Mouse (Mus musculus) kidney, adult 8-10 months (tissue): ENCODE data around the gene Acsl6.

ENCODE experiments used
- DNase-seq, 2 experiments: peaks; one replicate each; pipeline ENCODE4 v3.0.0; 2022

Acsl6 gene

DNA sequence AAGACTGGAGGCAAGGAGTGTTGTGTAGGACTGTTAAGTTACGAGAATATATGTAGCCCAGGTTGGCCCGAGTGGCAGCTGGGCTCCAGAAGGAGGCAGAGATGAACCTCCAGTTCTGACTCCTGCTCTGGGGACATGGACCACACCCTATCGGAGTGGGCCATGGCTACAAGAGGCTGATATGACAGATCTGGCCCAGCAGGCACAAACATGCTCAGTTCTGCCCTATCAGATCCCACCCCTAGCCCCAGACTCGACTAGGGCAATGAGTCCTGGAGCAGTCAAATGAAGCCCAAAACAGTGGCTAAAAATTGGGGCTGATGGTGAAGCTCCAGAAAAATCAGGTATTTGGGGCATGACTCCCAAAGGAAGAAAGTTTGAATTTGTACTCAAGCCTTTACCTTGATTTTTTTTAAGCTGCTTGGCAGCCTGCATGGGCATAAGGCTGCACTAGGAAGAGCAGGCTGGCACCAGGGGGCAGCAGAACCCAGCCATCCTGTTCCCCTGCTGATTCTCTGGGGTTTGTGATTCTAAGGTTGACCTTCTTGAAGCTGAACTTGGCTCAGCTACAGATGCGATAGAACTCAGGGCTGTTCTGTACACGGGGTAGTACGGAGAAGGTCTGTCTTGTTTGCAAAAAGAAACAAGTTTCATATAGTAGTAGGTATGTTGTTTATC lies 3.7 kb downstream of the Acsl6 start:
- DNase-seq = peak; percentile 37 to 53

DNA sequence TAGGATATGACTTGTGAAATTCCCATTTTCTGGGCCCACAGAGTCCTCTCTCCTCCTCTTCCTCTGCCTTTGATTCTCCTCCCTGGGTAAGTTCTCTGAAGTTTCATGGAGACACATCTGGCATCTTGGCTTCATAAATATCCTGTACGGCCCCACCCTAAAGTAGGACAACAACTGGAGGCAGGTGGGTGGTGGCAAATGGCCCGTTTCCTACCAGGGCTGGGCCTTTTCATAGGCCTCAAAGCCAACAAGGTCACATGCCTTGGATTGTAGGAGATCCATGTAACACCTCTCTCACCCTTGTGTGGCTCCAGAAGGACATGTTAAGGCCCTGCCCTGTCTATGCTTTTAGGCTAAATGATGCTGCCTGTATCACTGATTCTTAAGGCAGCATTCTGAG lies 7.0 kb downstream of the Acsl6 start:
- DNase-seq = no peak

DNA sequence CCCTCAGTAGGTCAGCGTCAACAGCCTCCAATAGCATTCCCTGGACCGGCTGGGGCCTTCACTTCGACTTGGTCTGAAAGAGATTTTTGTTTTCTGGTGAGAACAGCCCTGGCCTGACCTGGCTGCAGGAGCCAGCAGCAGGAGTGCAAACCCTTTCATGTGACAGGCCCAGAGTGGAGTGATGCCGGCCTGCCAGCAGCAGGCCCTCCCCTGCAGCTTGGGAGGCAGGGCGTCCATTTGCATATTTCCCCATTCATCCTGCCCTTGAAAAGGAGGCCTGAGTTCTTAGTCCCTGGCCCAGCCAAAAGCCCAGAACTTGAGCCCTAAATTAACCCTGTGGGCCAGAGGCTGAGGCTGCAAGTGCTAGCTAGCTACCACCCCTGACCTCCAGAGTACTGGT lies 8.4 kb downstream of the Acsl6 start:
- peak; percentile 11 to 31 for DNase-seq

DNA sequence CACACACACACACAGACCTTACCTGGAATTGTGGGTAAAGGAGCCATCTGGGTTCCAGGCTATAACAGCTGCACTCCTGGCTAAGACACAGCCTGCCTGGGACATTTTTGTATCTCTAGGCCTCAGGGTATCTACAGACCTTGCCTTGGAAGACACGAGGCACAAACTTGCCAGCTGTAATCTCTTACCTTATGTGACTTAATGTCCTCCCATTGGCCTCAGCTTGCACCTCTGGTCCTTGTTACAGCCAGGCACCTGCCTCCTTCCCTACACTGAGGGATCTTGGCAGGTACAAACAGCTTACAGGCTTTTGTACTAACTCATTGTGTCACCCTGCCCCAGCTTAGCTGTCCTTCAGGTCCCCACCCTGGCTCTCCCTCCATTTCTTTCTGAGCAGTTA lies 9.0 kb downstream of the Acsl6 start:
- no peak for DNase-seq

DNA sequence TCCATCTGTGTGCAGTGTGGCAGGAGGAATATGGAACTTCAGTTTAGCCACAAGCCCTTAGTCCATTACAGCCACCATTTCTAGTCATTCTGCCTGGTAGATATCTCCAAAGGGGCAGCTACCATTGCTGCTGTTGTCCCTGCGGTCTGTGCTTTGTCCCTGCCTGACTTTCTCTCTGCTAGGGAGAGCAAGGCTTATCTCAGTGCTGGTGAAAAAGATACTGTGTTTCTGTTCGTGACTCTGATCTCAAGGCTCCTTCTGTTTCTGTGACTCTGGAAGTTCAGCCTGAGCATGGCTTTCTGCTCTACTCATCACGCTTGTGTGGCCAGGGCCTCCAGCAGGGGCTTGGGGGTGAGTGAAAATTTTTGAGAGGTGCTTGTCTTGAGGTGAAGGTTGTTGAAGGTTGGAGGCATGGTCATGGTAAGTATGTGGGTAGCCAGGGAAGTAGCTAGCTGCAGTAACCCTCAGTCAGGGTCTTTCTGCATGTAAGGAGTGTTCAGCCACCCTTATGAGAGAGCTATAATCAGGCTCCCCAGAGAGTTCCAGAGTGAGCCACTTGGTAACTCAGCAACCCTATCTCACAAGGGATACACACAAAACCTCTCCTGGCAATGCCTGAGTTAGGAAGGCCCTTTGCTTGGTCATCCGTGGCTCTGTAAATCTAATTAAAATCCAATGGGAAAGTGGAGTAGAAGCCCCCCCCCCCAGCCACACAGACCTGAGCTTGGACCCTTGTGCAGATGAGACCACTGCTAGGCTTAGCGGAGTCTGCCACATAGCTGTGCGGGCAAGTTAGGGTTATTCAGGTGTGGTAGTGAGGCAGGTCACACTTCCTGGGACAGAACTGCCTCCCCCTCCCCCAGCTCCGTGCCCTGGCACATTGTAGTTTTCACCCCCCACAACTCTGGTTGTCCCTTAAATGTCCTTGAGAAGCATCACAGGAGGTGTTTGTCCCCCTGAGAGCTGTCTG lies 10.1 kb downstream of the Acsl6 start:
- DNase-seq = no peak

DNA sequence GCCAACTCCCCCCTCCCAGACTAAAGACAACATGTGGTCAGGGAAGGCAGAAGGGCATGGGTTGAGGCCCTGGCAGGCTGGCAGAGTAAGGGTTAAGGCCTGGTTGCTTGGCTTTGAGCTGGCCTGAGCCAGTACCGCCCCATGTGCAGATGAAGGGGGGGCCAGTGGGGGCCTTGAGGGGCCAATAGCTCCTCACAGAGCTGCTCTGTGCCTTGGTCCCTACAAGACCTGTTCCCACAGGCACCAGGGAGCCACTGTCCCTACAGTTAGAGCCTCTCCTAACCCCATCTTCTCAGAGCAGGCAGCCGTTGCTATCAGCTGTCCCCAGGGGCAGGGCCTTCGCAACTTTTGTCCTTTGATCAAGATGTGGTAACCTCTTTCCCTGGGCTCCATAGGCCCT lies 11.1 kb downstream of the Acsl6 start:
- DNase-seq = peak in 1 of 2 experiments; percentile 9

DNA sequence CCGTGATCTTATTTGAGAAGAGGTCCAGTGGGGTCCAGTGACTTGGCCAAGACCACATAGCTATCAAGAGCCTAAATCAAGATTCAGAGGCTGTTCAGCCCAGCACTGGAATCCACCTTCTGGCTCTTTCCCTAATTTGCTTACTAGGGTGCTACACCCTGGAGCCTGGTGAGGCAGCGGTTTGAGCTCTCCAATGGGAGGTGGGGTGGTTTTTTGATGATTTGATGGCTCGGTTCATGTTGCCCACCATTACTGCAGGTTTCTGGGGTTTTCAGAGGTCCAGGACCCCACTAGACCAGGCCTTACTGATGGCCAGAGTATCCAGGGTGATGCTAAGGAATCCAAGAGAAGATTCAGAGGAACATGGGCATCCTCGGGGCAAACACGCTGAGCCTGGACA lies 11.7 kb downstream of the Acsl6 start:
- DNase-seq = no peak

DNA sequence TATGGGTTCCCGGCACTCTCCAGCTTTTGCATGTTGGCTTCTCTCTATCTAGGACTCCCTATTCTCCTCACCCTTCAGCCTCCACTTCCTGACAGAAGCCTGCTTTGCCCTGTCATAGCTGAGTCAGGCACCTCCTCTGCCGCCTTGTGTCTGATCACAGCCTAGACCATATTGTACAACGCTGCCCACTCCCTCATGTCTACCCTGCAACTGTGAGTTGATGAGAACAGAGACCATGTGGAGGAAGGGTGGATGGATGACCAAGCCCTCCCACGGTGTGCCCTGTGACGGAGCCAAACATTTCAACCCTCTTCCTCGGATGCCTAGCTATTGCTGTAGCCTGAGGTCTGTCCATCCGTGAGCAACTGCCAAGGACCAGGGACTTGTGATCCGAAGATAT lies 13.8 kb downstream of the Acsl6 start:
- no peak for DNase-seq

DNA sequence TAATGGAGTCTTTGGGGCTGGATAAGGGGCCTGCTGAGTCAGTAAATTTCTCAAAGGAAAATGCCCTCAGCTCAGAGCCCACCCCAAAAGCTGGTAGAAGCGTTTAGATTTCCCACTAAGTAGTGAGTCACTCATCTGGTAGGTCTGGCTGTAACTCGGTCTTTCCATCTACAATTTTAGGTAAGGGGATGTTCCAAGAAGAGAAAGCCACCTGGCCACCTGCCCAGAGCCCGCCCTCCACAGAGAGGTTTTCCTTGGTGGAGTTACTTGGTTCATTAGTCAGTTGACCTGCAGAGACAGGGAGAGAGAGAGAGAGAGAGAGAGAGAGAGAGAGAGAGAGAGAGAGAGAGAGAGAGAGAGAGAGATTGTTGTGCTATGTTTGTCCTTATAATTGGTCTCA lies 14.2 kb downstream of the Acsl6 start:
- no peak for DNase-seq

DNA sequence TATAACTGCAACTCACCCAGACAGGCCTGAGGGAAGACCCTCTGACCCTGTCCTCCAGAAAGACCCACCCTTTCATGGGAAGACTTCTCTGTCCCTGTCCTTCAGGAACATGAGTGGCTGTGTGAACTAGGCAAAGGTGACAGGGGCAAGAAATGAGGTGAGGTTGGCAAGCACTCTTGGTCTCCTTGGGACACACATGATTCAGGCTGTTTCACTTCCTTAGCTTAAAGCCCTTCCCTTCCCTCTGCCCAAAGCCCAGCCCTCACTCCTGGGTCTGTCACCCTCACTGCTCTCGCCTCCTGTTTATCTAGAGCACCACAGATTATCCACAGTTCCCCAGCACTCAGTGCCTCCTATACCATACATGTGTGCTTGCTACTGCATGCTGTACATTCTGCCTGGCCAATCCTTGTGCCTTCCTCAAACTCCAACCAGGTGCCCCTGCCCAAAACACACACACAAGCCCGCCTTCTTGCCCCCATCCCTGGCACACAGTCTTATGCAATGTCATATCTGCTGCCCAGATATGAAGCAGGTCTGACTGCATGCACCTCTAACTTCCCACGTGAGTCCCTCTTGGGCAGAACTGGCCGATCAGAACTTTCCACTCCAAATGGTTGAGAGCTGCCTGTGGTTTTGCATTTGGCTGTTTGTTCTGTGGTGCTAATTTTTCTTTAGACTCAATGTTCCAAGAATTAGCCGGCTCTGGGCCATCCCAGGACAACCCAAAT lies 18.4 kb downstream of the Acsl6 start:
- no peak for DNase-seq

DNA sequence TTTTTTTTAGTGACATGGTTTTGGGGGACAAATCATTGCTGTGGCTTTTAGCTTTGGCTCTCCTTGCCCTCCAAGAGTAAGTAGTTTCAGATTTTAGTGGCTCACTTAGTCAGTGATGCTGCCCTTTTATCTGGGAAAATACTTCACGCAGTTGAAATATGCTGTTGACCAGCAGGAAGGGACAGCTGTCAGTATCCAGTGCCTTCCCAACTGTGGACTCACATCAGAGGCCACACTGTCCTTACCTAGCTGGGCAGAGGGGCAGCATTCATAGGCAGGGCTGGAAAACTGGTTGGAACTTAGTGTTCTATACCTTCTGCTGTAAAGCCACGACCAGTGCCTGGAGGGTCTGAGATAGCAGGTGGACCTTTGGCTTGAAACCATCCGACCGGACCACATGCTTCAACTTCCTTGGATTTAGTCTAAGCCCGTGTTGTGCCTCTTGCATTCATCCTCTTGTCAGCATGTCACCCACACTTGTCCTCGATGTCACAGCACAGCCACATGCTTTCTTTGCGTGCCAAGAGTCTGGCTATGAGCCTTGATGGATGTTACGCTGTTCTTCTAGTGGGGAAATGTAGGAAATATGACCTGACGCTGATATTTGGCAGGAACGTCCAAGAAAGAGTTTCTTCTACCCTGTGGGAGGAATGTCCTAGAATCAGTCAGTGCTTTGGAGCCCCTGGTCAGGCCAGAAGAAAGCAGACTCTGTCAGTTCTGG lies 28.0 kb downstream of the Acsl6 start:
- DNase-seq = no peak

DNA sequence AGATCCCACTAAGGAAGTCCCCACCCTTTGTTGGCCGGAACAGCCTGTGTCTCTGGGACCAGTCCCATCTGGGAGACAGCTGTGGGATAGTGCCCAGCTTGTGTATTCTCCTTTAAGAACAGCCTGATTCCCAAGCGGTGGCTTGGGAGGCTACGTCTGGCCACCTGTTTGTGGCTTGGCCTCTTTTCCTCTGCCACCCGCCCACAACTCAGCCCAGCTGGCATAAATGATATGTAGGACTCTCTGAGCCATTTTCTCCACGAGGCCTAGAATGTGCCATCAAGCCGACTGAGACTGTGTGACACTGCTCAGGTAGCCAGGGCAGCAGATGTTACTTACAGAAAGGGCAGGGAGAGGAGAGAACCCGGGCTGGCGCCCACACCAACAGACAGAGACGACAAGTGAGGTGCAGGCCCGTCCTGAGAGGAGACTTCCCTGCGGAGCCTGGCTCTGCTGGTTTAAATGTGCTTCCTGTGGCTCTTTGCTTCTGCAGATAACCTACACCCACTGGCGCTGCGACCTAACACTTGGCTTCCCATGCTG lies 32.6 kb downstream of the Acsl6 start:
- no peak for DNase-seq

DNA sequence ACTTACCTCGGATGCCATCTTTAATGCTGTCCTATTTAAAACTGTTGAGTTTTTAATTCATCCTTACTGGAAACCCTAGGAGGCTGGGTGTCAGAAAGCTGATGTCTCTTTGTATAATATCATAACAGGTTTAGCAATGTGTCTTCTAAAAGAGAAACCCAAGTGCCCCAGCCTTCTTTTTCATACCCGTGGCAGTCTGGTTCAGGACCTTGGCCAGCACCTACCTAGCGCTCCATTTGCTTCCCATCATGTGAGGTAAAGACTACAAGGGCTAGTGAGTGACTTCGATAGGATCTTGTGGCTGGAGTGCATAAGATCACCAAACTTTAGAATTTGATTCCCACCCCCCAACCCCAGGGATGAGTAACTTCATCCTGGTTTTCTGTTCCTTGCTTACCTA lies 40.1 kb downstream of the Acsl6 start:
- peak in 1 of 2 experiments; percentile 8 for DNase-seq

DNA sequence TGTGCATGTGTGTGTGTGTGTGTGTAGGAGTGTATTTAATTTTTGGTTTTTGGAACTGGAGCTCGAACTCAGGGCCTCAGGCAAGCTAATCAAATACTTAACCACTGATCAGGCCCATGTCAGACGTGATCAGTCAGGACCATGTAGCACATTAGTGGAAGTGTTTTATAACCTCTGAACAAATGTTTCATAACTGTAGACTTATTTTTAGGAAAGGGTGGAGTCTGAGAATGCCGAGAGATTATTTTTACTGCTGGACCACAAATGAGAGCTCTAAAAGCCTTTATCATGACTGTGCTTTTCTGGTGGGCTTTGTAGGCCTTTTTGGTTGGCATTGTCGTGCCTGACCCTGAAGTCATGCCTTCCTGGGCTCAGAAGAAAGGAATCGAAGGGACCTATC lies 48.1 kb downstream of the Acsl6 start:
- DNase-seq = no peak

DNA sequence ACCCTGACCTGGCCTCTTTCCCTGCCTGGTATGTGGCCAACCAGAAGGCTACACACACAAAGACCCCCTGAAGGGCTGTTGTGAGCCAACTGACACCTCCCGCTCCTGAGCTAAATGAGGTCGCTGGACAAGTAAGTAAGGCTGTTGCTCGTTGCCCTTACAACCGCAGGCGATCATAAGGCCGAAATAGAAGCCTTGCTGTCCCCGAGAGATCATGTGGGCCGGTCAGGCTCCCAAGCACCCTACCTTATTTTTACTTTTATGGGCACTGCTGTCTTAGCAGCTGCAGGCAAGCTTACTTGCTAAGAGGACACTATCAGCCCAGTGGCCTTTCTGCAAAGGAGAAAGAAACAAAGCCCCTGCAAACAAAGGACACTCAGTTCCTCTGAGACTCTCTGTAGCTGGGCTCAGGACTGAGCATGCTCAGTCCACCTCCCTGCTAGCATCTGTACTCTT lies 49.6 kb downstream of the Acsl6 start:
- DNase-seq = no peak

DNA sequence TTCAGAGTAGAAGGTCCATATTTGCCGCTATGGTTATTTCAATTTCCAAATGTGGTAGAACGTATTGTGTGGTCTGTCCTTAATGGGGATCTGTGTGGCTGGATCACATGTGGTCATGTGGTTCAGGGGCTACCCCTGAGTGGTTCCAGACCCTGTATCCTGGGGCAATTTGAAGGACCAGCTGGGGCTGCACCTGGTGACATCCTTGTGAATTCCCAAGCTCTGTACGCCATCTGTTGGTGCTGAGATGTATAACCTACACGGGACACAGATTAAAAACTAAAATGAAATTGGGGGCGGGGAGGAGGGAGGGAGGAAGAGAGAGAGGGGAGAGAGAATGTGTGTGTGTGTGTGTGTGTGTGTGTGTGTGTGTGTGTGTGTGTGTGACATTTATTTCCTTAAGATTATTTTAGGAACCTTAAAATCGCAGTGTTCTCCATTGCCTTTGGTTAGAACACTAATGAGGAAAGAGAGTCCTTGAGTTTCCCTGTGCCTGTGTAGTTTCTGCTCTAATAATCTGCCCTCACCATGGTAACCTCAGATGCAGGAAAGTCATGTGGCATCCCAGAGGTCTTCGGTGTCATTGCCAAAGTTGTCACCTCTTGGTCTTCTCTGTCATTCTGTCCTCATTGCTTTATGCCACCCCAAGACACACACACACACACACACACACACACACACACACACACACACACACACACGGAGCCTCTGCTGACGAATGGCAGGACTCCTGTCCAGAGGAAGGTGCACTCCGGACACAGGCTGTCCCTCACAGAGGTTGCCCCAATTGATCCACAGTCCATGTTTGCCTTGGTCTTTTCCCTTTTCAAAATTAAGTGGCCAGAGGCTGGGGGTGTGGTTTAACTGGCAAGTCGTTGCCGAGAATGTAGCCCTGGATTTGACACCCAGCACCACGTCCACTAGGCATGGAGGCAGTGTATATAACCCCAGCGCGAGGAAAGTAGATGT lies 51.3 kb downstream of the Acsl6 start:
- peak; percentile 6 to 17 for DNase-seq

DNA sequence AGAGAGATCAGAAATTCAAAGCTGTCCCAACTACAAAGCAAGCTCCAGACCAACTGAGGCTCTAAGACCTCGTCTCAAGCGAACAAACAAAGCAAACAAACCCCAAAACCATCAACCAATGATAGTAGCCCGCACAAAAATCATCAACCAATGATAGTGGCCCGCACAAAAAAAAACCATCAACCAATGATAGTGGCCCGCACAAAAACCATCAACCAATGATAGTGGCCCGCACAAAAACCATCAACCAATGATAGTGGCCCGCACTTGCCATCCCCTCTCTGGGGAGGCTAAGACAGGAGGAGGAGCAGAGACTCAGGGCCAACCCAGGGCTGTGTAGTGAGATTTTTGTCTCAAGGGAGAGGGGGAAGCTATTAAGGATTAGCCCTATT lies 52.0 kb downstream of the Acsl6 start:
- no peak for DNase-seq

DNA sequence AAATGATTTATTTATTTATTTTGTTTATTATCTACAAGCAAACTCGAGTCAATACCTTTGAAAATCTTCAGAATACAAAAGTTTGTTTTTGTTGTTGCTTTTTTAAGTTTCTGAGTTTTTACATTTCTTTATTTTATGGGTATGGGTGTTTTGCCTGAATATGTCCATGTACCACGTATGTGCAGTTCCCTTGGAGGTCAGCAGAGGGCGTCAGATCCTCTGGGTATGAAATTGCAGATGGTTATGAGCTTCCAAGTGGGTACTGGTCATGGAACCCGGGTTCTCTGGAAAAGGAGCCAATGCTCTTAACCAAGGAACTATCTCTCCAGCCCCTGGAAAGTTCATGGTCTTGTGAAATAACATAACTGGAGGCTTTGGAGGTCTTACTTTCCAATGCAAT lies 53.1 kb downstream of the Acsl6 start:
- peak in 1 of 2 experiments; percentile 47 for DNase-seq

DNA sequence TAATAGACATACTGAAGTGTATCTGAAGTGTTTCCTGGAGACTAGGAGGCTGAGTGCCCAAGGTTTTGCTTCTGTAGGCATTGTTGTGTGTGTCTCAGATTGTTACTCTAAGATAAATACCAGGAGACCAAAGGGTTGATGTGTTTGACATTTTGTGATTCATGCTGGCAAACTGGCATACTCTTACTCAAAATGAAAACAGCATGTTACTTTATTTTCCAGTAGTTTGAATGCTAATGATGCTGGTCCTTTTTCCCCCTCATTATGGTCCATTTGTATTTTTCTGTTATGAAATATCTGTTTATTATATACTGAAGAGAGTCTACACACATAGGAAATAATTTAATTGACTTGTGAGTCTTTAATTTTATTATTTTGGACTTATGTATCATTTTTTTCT lies 69.0 kb downstream of the Acsl6 start:
- DNase-seq = no peak

DNA sequence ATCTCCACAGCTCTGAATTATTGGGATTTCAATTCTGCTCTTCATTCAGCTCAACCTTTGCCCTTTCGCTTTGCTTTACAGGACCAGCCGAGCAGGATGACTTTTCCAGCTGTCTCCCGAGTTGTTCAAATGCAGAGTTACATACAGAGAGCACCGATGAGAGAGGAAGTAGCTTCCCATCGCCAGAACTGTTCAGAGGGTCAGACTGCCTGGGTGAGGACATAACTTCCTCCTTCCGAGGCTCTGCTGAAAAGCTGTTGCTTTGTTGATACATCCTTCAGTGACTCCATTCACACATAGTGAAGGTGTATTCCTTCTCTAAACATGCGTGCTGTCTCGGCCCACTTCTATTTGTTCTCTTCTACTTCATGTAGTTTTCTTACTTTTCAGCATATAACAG lies 86.8 kb downstream of the Acsl6 start:
- DNase-seq = no peak

DNA sequence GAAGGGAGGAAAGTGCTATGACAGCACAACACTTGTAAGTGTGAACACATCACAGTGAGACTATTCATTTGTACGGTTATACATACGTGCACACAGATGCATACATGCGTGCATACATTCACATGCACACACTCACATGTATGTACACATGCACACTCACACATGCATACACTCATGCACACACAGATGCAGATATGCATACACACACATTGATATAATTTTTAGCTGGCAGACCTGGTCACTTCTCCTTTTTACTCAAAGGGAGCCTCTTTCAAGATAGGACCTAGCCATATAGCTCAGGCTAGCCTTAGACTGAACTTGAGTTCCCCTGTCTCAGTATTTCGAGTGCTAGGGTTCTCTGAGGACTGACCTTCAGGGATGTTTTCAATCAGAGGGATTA lies 87.7 kb downstream of the Acsl6 start:
- no peak for DNase-seq
